Mouse (Mus musculus): ENCODE results near the gene Tlr11.

Tlr11 gene

DNA sequence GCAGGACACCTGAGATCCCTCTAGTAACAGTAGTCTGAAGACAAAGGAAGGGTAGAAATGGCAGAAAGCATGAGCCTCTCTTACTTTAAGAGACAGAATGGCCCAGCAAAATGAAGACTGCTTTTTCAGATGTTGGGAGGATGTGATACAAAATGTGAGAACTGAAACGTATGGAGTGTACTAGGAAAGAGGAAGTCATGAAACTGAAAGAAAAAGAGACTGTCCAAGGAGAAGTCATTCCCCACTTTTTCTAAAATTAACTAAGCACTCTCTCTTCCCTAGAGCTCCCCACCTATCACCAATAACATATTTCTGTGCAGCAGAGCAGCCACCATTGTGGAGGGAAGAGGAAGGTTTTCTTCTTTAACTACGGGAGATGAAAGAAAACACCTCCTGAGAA lies at the start of gene Tlr11:
TSS of gene Tlr11 (plus strand) at position 322 of the 400 bp plus-strand sequence.
- DNase-seq (ENCODE audit: low read depth, low spot score): no peak

DNA sequence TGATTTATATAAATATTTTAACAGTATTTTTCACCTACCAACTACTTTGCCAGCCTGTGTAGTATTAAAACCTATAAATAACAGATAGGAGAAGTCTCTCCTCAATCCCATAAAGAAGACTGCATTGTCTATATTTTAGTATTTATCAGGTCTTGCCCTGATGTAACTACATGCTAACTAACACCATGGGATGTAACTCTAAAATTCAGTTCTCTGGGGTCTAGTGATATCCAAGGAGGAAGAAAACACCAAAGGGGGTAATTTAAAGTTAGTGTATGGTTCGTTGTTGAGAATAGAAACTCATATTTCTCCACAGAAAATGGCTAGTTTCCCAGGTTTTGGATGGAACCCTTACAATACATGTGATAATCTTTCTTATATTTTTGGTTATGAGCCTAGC lies 31.1 kb upstream of the Tlr11 start, which contains the start of gene Olfr734:
TSS of gene Olfr734 (minus strand) at position 101 of the 400 bp plus-strand sequence.
- no peak for DNase-seq (ENCODE audit: low read depth, low spot score)

DNA sequence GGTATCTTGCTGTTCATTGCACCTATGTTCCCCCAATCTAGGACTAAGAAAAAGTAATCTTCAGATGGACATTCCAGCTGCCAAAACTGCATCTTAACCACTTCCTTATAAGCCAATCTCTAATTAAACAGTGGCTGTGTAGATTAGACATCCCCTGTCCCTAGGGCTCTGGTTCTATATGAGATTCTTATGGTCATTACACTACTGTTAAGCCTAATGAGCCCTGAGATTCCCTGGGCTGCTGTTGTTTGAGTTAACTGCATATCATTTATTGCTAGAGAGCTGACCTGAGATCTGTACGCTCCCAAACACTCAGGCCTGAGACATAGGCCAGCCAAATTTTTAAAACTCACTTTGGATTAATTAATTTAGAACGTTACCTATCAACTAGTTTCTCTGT lies 8.9 kb upstream of the Tlr11 start, which contains the start of gene Olfr735:
TSS of gene Olfr735 (minus strand) at position 77 of the 400 bp plus-strand sequence.
- DNase-seq (ENCODE audit: low read depth, low spot score): no peak

DNA sequence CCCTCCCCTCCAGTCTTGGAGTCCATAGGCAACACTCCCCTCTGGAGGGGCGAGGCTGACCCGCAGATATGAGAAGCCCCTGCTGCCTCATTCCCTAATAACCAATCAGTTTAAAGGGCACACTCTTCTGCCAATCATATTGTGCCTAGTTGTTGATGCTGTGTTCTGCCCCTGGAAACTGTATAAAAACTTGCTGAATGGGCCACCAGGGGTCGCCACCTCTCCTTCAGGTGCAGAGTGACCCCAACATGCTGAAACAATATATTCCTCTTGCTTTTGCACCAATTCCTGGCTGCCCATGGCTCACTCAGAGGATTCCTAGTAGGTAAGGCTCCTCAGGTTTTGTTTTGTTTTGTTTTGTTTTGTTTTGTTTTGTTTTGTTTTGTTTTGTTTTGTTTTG lies 5.3 kb upstream of the Tlr11 start:
- DNase-seq (ENCODE audit: low read depth, low spot score): peak; percentile 31

DNA sequence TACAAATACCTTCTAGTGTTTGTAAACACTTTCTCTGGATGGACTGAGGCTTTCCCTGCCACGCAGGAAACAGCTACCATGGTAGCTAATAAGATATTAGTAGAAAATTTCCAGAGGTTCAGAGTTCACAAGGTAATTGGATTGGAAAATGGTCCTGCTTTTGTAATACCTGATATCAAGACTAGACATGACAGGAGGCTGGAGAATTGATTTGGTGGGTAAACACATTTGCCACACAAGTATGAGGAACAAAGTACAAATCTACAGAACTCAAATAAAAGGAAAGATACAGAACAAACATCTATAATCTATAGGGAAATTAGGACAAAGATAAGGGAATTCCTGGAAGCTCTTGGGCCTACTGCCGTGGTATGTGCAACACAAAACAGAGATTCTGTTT lies 989 bp upstream of the Tlr11 start:
- DNase-seq (ENCODE audit: low read depth, low spot score): no peak

DNA sequence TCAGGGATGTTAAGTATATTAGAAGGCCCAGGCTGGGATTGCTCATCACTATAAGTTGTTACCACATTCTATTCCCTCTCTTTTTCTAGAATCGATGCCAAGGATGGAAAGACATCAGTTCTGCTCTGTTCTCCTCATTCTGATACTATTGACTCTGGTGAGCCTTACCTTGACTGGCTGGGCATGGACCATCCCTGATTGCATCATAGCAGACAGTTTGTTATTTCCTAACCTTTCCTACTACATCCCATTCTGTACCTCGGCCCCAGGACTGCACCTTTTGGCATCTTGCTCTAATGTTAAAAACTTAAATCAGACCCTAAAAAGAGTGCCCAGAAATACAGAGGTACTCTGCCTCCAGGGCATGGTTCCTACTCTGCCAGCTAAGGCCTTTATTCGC lies 2.8 kb downstream of the Tlr11 start:
- no peak for DNase-seq (ENCODE audit: low read depth, low spot score)

DNA sequence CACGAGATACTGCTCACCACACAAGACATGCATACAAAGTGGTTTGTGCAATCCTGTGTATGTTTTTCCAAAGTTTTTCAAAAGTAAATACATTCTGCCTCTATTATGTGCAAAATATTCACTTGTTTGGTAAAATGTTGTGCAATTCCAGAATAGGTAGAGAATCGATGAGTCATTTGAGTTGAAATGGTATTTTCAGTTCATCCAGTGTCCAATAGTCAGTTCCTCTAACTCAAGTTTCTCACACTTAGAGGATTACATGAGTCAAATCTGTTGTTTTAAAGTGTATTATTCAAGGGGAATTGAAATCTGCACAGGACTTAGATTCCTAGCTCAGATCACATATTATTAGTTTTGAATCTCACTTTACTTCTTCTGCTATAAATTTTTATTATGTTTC lies 5.8 kb downstream of the Tlr11 start:
- no peak for DNase-seq (ENCODE audit: low read depth, low spot score)

DNA sequence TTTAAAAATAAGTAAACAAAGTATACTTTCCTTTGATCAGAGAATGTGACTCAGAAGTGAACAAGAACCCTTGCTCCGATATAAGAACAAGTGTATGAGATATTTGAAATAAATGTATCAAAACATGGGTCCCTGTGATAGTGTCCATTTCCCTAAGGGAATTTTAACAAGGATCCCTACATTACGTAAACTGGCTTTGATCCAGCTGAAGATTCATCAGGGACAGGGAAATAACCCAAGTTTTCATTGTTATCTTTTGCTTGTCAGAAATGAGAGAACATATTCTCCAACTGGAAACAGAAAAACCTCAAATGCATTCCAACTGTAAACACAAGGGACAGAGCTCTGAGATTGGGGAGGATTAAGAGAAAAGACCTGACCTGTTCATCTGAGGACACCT lies 23.1 kb downstream of the Tlr11 start, which contains the start of gene Olfr736:
TSS of gene Olfr736 (plus strand) at position 301 of the 400 bp plus-strand sequence.
- DNase-seq (ENCODE audit: low read depth, low spot score): no peak

DNA sequence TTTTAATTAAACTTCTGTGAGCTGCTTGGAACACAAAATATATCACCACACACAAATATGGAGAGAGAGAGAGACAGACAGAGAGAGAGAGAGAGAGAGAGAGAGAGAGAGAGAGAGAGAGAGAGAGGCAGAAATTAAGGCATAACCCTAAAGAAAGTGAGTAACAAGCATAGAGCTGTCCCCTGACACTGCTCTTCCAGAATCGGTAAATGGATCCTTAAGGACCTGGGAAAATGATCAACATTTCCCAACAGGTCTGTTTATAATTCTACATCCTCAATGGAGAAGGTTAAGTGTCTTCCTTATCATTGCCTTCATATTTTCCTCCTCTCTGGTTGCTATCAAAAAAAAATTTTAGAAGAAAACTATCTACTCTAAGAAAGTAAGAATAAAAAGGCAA lies 49.6 kb downstream of the Tlr11 start, which contains the start of gene Olfr738:
TSS of gene Olfr738 (plus strand) at position 301 of the 400 bp plus-strand sequence.
- DNase-seq (ENCODE audit: low read depth, low spot score): no peak
